Mouse (Mus musculus) midbrain, embryonic 15.5 days (tissue): ENCODE data around the gene Syt2. TPM values are rescaled to one million over a fixed set of nuclear protein-coding genes. Genes with fewer than 3 reads are reported as not detected.

Experiments
- ATAC-seq: fragments of 200-750 bp; cut with Nextera tagmentation; replicated peaks from 2 replicates; pipeline ENCODE4 v1.8.0; 2017; ENCODE audit warnings: moderate TSS enrichment
- H3K27ac ChIP-seq: fragments of 300-500 bp; sonication (generic); 2 replicates; pipeline ENCODE4 v1.5.1; 2015; ENCODE audit warnings: mild to moderate bottlenecking, inconsistent platforms
- H3K27me3 ChIP-seq: fragments of 300-500 bp; sonication (generic); replicated peaks from 2 replicates; pipeline ENCODE4 v1.6.1; 2015; ENCODE audit warnings: inconsistent platforms
- H3K36me3 ChIP-seq: fragments of 300-500 bp; sonication (generic); replicated peaks from 2 replicates; pipeline ENCODE4 v1.6.1; 2015; ENCODE audit warnings: inconsistent platforms
- H3K4me1 ChIP-seq: fragments of 300-500 bp; sonication (generic); 2 replicates; pipeline ENCODE4 v1.6.1; 2015; ENCODE audit warnings: inconsistent platforms
- H3K4me2 ChIP-seq: fragments of 300-500 bp; sonication (generic); 2 replicates; pipeline ENCODE4 v1.6.1; 2015; ENCODE audit warnings: inconsistent platforms, mild to moderate bottlenecking, moderate library complexity
- H3K4me3 ChIP-seq: fragments of 300-500 bp; sonication (generic); 2 replicates; pipeline ENCODE4 v1.5.1; 2015; ENCODE audit warnings: mild to moderate bottlenecking, inconsistent platforms
- H3K9ac ChIP-seq: fragments of 300-500 bp; sonication (generic); 2 replicates; pipeline ENCODE4 v1.6.1; 2015; ENCODE audit warnings: mild to moderate bottlenecking, inconsistent platforms
- H3K9me3 ChIP-seq: fragments of 300-500 bp; sonication (generic); 2 replicates; pipeline ENCODE4 v1.6.1; 2016; ENCODE audit warnings: inconsistent platforms
- WGBS: fragments of 180-500 bp; shearing (Covaris S2); methylation state at CpG from one replicate; pipeline ENCODE4 v1.1.7; 2015; ENCODE audit warnings: mixed read lengths; 5-methylcytosine and 5-hydroxymethylcytosine counted together
- polyA plus RNA-seq: library from polyadenylated mRNA; unstranded; fragments of >200 nt; fragmentation: Nextera tagmentation; extraction: Ambion mirVana; gene quantifications from 2 replicates; pipeline ENCODE4 v1.2.1, GENCODE M21; 2015

Gene Syt2
- polyA plus RNA-seq, 1 experiment from 2014 or later: 3.0 TPM

DNA sequence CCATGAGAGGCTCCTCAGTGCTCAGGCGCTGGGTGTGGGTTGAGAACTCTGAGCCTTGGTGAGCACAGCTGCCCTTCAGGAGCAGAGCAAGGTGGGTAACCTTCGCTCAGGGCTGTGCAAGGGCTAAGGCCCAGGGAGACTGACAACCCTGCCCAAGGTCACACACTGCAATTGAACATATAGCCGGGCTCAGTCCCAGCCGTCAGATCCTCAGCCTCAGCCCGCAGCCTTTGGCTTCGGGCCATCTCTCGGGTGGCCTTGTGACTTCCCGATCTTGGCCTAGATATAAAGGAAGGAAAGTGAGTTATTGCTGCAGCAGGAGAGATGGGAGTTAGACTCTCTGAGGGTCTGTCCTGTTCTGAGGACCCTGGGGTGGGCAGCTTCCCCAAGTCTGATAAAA is 80.8 kb downstream of the Syt2 start:
- H3K4me1 ChIP-seq: no peaks in the 10 kb centered on the region
- H3K4me3 ChIP-seq: no peak overlapping the region
- no peak for ATAC-seq
- no peaks in the 10 kb centered on the region for H3K27me3 ChIP-seq
- no peak overlapping the region for H3K9ac ChIP-seq
- no peaks in the 10 kb centered on the region for H3K9me3 ChIP-seq
- H3K36me3 ChIP-seq: no peaks in the 10 kb centered on the region
- 81% methylated on average over 8 of the region's 8 CpGs for WGBS
- no peak overlapping the region for H3K27ac ChIP-seq
- H3K4me2 ChIP-seq: no peak overlapping the region

DNA sequence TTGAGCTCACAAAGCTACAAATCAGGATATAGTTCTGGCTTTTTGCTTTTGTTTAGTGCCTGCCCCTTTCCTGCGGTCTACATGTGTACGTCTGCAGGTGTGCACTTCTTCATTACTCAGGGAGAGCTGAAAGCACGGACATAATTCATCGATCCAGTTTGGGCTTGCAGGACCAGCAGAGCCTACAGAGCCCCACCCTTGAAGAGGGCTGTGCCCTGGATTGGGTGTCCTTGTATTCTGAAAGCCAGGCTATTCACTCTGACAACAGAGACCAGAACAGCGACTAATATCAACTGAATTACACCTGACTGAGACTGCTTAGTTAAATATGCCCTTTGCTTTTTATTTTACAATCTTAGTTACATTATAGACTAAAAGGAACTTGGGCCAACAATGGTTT is 87.2 kb downstream of the Syt2 start:
- H3K27ac ChIP-seq: no peak overlapping the region
- no peaks in the 10 kb centered on the region for H3K27me3 ChIP-seq
- WGBS: 90% methylated on average over 5 of the region's 5 CpGs
- H3K36me3 ChIP-seq: no peaks in the 10 kb centered on the region
- H3K4me1 ChIP-seq: no peaks in the 10 kb centered on the region
- no peak for ATAC-seq
- H3K9me3 ChIP-seq: no peaks in the 10 kb centered on the region
- H3K4me3 ChIP-seq: no peak overlapping the region
- no peak overlapping the region for H3K4me2 ChIP-seq
- no peak overlapping the region for H3K9ac ChIP-seq

DNA sequence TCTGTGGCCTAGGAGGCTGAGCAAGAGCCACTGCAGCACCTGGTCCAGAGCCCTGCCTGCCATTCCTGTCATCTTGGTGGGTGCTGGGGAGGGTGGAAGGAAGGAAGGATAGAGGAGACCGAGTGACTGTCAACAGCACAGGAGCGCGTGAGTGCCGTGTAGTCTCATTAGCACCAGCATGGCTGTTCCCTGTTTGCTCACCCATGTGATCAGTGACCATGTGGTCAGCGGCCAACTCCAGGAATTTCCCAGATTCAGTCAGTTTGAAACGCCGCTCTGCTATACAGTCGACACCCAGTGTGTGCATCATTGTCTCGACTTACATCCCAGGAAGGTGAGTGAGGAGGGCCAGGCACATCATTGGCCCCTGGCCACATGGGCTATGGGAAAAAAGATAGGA is 91.0 kb downstream of the Syt2 start:
- no peaks in the 10 kb centered on the region for H3K36me3 ChIP-seq
- H3K27ac ChIP-seq: no peak overlapping the region
- no peaks in the 10 kb centered on the region for H3K4me1 ChIP-seq
- ATAC-seq: no peak
- WGBS: 74% methylated on average over 9 of the region's 9 CpGs
- H3K4me3 ChIP-seq: no peak overlapping the region
- no peak overlapping the region for H3K4me2 ChIP-seq
- H3K27me3 ChIP-seq: no peaks in the 10 kb centered on the region
- H3K9me3 ChIP-seq: no peaks in the 10 kb centered on the region
- no peak overlapping the region for H3K9ac ChIP-seq

DNA sequence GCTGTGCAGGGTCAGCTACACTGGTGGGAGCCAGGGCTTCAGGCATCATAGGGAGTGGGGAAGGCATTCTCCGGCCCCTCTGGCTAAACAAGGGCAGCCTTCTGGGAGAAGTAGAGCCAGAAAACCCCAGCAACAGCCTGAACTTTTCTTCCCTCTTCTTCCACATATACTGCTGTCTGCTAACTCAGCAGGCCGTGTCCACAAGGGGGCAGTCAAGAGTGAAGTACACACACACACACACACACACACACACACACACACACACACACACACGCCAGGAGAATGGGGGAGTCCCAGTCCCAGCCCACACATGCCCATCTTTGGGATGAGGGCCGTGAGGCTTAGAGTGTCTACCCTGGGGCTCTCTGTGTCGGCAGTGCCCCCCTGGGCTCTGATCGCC is 95.0 kb downstream of the Syt2 start:
- H3K36me3 ChIP-seq: no peaks in the 10 kb centered on the region
- H3K9me3 ChIP-seq: no peaks in the 10 kb centered on the region
- no peaks in the 10 kb centered on the region for H3K27me3 ChIP-seq
- no peaks in the 10 kb centered on the region for H3K4me1 ChIP-seq
- WGBS: 83% methylated on average over 6 of the region's 6 CpGs
- H3K9ac ChIP-seq: no peak overlapping the region
- H3K4me3 ChIP-seq: no peak overlapping the region
- no peak overlapping the region for H3K4me2 ChIP-seq
- H3K27ac ChIP-seq: no peak overlapping the region
- ATAC-seq: no peak

DNA sequence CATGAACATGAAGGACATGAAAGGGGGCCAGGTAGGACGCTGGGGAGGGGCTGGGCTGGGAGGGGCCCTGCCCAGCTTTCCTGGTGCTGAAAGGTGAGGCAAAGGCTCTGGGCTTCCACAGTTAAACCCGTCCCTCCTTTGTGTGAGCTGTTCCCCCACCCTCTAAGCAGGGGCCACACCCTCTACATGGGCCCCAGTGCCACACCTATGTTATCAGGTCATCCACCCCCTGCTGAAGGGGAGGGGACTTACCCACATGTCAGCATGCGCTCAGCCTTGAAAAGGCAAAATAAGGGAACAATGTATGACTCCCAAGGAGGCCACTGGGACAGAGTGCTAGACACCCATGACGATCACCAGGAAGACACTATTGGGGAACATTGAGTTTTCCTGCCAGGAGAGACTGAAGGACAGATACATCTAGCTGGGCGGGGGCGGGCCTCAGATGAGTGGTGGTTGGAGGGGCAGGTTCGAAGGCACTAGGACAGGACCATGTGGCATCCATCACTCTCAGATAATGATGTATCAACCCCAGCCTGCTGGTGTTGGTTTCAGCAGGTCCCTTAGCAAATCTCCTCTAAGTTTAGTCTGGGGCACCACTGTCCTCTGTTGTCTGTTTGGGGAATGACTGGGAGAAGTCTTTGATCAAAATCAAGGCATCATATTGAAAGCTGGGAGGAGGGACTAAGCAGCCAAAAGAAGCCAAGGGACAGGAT is 95.6 kb downstream of the Syt2 start:
- Histone ChIP-seq H3K4me2 (no peak overlapping the region), H3K27me3 (no peaks in the 10 kb centered on the region), H3K4me3 (no peak overlapping the region), H3K9me3 (no peaks in the 10 kb centered on the region), H3K36me3 (no peaks in the 10 kb centered on the region), H3K4me1 (no peaks in the 10 kb centered on the region), H3K27ac (no peak overlapping the region), H3K9ac (no peak overlapping the region)
- WGBS: 83% methylated on average over 7 of the region's 7 CpGs
- no peak for ATAC-seq

DNA sequence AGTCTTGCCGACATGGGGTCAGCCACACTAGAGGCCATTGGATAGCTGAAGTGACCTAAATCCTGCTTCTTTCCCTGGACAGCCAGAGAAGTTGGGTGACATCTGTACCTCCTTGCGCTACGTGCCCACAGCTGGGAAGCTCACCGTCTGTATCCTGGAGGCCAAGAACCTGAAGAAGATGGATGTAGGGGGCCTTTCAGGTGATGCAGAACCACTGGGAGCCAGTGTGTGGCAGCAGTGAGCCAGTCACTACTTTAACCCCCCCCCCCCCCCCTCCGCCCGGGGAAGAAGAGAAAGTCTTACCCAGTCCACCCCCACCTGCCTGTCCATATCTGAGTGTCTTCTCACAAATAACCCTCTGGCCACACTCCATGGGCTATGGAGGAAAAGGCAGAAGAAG is 99.2 kb downstream of the Syt2 start:
- H3K27ac ChIP-seq: no peak overlapping the region
- no peak overlapping the region for H3K4me3 ChIP-seq
- no peaks in the 10 kb centered on the region for H3K9me3 ChIP-seq
- H3K36me3 ChIP-seq: no peaks in the 10 kb centered on the region
- no peak overlapping the region for H3K9ac ChIP-seq
- no peak for ATAC-seq
- no peaks in the 10 kb centered on the region for H3K27me3 ChIP-seq
- H3K4me2 ChIP-seq: no peak overlapping the region
- 65% methylated on average over 6 of the region's 6 CpGs for WGBS
- H3K4me1 ChIP-seq: no peaks in the 10 kb centered on the region

DNA sequence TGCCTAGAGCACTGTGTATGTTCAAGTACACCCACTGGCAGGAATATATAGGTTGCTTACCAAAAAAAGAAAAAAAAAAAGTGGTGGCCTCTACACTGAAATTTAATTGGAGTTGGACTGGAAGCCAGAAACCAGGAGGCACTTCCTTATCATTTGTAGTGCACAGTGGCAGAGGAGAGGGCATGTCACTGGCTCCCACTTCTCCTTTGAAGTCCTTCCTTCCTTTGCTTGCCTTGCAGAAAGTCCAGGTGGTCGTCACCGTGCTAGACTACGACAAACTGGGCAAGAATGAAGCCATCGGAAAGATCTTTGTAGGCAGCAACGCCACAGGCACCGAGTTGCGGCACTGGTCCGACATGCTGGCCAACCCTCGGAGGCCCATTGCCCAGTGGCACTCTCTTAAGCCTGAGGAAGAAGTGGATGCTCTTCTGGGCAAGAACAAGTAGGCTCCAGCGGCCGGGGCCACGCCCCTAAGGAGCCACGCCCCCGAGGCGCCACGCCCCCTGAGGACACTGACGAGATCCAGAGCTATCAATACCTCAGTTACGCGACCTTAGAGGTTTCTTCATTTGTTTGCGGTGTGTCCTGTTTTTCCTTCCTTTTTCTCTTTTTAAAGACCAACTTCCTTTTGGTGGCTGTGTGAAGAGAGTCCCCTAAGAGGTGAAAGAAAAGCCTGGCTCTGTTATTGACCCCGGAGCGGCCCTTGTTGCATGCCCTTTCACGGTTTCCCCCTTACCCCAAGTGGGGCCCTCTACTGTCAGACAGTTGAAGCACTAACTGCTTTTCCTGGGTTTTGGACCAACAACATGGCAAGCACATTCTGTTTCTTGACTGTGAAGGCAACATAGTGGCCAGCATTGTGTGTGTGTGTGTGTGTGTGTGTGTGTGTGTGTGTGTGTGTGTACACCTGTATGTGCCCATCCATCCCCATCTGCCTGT is 101.0 kb downstream of the Syt2 start:
- H3K4me1 ChIP-seq: no peaks in the 10 kb centered on the region
- H3K27me3 ChIP-seq: no peaks in the 10 kb centered on the region
- H3K27ac ChIP-seq: no peak overlapping the region
- no peaks in the 10 kb centered on the region for H3K9me3 ChIP-seq
- no peak for ATAC-seq
- H3K9ac ChIP-seq: no peak overlapping the region
- no peaks in the 10 kb centered on the region for H3K36me3 ChIP-seq
- 26% methylated on average over 23 of the region's 23 CpGs for WGBS
- no peak overlapping the region for H3K4me3 ChIP-seq
- H3K4me2 ChIP-seq: peak overlapping the region; percentile 7; the same call in 1 of the 2 replicates

DNA sequence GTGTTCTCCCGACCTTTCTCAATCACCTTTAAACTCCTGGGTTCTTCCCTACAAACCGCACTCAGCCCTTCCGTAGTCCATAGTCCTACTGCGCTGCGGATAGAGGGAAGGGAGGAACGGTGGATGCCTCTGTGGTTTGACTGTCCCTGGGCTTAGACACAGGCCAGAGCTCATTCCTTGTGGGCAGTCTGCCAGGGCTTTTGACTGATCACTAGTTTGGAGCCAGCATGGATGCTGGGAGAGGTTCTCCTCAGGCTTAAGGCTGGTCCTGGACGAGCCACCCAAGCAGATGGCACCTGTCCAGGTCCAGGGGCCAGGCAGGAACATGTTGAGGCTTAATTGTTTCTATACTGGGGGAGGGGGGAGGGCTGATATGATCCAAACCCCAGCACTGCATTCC is 103.4 kb downstream of the Syt2 start:
- WGBS: 83% methylated on average over 7 of the region's 7 CpGs
- Histone ChIP-seq H3K27ac (no peak overlapping the region), H3K4me2 (no peak overlapping the region), H3K27me3 (no peaks in the 10 kb centered on the region), H3K4me3 (no peak overlapping the region), H3K9me3 (no peaks in the 10 kb centered on the region), H3K36me3 (no peaks in the 10 kb centered on the region), H3K9ac (no peak overlapping the region), H3K4me1 (no peaks in the 10 kb centered on the region; the same call in 1 of the 2 replicates)
- no peak for ATAC-seq

DNA sequence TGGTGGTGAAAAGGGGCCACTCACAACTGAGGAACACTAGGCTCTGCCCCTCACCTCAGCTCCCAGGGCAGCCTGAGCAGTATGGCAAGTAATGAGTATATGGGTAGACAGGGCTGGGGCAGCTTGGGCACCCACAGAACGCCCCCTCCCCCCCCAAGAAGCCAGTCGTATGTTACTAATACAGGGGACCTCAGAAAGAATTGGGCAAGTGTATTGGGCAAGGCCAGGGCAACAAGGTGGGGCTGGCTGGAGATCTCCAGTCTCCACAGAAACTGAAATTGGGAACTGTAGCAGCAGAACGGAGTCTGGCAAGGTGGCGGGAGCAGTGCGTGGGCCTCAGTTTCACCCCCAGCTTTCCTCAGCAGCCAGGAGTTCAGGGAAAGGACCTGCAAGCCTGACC is 106.0 kb downstream of the Syt2 start:
- ATAC-seq: no peak

DNA sequence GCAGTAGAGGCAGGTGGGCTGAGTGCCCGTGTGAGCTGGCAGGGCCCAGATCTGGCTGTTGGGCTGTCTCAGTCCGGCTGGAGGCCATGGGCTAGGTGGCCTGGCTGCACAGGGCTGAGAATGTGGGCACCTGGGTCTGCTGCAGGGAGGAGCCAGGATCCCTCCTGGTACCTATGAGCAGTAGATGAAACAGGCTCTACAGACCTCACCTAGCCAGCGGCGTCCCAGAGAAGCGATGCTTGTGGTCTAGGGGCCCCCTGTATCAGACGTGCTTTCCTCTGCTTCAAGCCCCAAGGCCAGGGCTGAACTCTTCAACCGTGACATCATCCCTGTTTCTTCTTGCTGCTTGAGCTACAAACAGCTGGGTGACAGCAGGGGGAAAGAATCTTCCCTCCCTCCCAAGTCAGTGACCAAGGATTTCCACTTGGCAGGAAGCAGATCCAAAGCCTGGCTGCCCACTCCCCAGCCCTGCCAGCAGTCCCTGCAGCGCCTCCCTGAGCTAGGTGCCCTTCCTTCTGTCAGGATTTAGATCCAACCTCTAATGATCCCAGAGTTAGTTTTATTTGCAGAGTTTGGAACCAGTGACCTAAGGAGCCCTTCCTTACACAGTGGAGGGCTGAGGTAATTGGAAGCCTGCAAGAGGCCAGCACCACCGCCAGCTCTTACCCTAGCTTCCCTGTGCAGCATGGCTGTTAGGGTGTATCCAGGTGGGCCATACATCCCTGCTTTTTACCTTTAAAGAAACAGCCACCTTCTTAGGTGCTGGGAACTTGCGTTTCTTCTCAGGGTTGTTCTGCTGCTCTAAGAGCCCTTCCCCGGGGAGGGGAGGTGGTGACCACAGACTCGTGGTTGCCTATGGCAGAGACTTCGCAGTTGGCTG is 107.5 kb downstream of the Syt2 start:
- ATAC-seq: no peak
- no peak overlapping the region for H3K9ac ChIP-seq
- H3K36me3 ChIP-seq: no peaks in the 10 kb centered on the region
- no peak overlapping the region for H3K4me3 ChIP-seq
- H3K4me1 ChIP-seq: peaks cover 10% of the 10 kb centered on the region
- H3K4me2 ChIP-seq: no peak overlapping the region
- H3K27me3 ChIP-seq: no peaks in the 10 kb centered on the region
- H3K9me3 ChIP-seq: no peaks in the 10 kb centered on the region
- no peak overlapping the region for H3K27ac ChIP-seq
- WGBS: 69% methylated on average over 13 of the region's 13 CpGs

More for the DNA sequence above, 106.0 kb downstream of the Syt2 start:
- Histone ChIP-seq H3K36me3 (no peaks in the 10 kb centered on the region), H3K9me3 (no peaks in the 10 kb centered on the region), H3K27me3 (no peaks in the 10 kb centered on the region), H3K9ac (no peak overlapping the region), H3K27ac (no peak overlapping the region), H3K4me2 (no peak overlapping the region), H3K4me1 (peaks cover 10% of the 10 kb centered on the region), H3K4me3 (no peak overlapping the region)
- WGBS: 77% methylated on average over 5 of the region's 5 CpGs

DNA sequence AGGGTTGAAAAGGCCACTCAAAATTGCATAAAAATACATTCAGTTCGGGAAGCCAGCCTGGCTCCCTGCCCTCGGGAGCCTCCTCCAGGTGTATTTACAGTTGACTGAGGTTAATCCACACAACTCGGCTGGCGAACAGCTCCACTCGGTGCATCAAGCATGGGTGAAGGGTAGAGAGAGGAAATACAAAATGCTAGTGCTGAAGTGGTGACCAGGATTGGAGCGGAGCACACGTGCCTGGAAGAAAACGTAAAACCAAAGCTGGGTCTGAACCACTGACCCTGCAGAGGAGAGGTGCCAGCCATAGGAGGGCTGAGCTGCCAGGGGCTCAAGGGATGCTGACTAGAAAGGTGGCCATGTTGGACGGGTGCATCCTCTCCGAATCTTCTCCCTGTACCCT is 108.3 kb downstream of the Syt2 start:
- Histone ChIP-seq H3K4me1 (peaks cover 10% of the 10 kb centered on the region), H3K4me3 (no peak overlapping the region), H3K27me3 (no peaks in the 10 kb centered on the region), H3K9ac (no peak overlapping the region), H3K4me2 (no peak overlapping the region), H3K36me3 (no peaks in the 10 kb centered on the region), H3K9me3 (no peaks in the 10 kb centered on the region), H3K27ac (no peak overlapping the region)
- 72% methylated on average over 10 of the region's 10 CpGs for WGBS
- ATAC-seq: no peak

DNA sequence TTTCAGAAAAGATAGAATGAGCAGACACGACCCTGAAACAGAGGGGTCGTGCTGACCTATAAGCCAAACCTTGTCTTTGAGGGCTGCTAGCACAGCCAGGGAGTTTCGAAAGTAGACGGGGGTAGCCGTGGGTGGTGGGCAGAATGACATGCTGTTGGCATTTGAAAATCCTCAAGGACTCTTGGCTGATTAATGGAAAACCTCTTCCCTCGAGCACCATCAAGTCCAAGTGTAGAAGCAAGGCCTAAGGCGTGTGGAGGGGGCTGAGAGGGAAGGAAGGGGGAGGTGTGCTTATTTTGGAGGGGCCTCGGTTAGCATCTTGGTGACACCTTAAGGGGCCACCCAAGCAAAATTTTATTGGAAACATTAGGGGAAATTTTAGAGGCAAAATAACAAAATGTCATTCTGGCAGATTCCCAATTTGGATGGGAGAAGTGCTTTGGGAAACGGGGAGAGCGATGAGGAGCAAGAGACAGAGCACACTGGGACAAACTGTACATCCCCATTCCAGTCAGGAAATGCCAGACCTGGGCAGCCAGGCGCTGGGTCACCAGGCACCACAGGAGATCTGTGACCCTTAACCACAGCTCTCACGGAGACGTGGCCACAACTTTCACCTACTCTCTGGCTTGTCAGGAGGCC is 109.2 kb downstream of the Syt2 start:
- no peak overlapping the region for H3K4me3 ChIP-seq
- H3K4me1 ChIP-seq: peaks cover 10% of the 10 kb centered on the region
- no peaks in the 10 kb centered on the region for H3K36me3 ChIP-seq
- no peak for ATAC-seq
- no peak overlapping the region for H3K27ac ChIP-seq
- no peaks in the 10 kb centered on the region for H3K27me3 ChIP-seq
- 59% methylated on average over 13 of the region's 13 CpGs for WGBS
- H3K9me3 ChIP-seq: no peaks in the 10 kb centered on the region
- H3K4me2 ChIP-seq: no peak overlapping the region
- no peak overlapping the region for H3K9ac ChIP-seq
